Mouse (Mus musculus): ENCODE measurements around the gene Rasgrf1.

GRCm38 (mm10) chr9:89909131-89910010 lies at the start of gene Rasgrf1:
- TF ChIP-seq CTCF (IDR thresholded peaks at IDR 0.05; ENCODE audit: borderline replicate concordance, control insufficient read depth, extremely low read depth, insufficient read depth, low read length, poor library complexity) (no peak), POLR2A (IDR thresholded peaks at IDR 0.05; ENCODE audit: control insufficient read depth, extremely low read depth, insufficient read depth, low read length, poor library complexity) (no peak)

Measured in thymus, adult 2 months (tissue).